ENCODE assay signal across 10 mouse cellular contexts in the genomic region with DNA sequence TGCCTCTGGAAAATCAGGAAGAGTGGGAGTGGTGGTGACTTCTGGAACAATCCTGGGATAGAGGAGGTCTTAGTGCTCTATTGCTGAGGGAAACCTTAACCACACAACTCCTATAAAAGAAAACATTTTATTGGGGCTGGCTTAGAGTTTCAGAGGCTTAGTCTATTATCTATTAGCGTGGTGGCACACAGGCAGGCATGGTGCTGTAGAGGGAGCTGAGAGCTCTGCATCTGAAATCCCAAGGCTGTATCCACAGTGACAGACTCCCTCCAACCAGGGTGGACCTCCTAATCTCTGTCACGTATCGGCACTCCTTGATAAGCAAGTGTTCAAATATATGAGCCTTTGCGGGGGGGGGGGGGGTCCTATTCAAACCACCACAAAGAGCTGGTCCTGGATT. TPM values are rescaled to one million over a fixed set of nuclear protein-coding genes. Genes with fewer than 3 reads are reported as not detected.
DNase-seq lines count a peak whose midpoint lies in the region; ATAC-seq and TF ChIP-seq lines count a peak whose summit lies in the region.
"Had no signal": no experiment of that assay in that cellular context is flagged by ENCODE, and none has a peak within 500 bp of the region (broad histone marks: within the 10 kb centered on the region; RNA-seq: fewer than 3 reads in every experiment).

No protein-coding gene starts in this region.

- TF ChIP-seq POLR2A in CH12.LX (IDR thresholded peaks at IDR 0.05; ENCODE audit: low read depth, low read length) = no peak

- 26% methylated on average over 4 of the region's 4 CpGs for WGBS in heart, embryonic 12.5 days
- 40% methylated on average over 4 of the region's 4 CpGs for WGBS in forebrain, embryonic 10.5 days
- 32% methylated on average over 4 of the region's 4 CpGs for WGBS in liver, embryonic 15.5 days (ENCODE audit: insufficient replicate concordance)

- 0 out of 2 replicates have a peak overlapping the region, but pooled peaks have one; percentile 51 for H3K4me3 ChIP-seq in heart, embryonic 12.5 days
- H3K4me3 ChIP-seq in CH12.LX (replicated peaks in 1 of 3; ENCODE audit: low read depth in 2 of 3, low read length in 2 of 3, poor library complexity in 1 of 3) = no peak overlapping the region
- peak overlapping the region; percentile 56 for H3K4me3 ChIP-seq in forebrain, embryonic 10.5 days
- H3K4me3 ChIP-seq in liver, embryonic 15.5 days (replicated peaks) = no peak overlapping the region
- H3K4me3 ChIP-seq in left cerebral cortex, adult 2 months = no peak overlapping the region

- H3K79me2 ChIP-seq in CH12.LX (replicated peaks; ENCODE audit: control insufficient read depth, extremely low read depth, insufficient read depth, poor library complexity, severe bottlenecking) = no peaks in the 10 kb centered on the region

- H3K27me3 ChIP-seq in heart, embryonic 12.5 days (replicated peaks) = no peaks in the 10 kb centered on the region
- H3K27me3 ChIP-seq in CH12.LX (replicated peaks) = peaks cover 75% of the 10 kb centered on the region
- no peaks in the 10 kb centered on the region for H3K27me3 ChIP-seq in forebrain, embryonic 10.5 days (ENCODE audit: poor library complexity, severe bottlenecking)
- H3K27me3 ChIP-seq in liver, embryonic 15.5 days = no peaks in the 10 kb centered on the region

- dilution Hi-C loops in CH12.LX (cut with MboI; ENCODE audit: extremely low pct_ligation_motif_present, extremely low pct_unique_long_range_greater_than_20kb, low sequenced_read_pairs) = no loop called here

- TF ChIP-seq RAD21 in CH12.LX (IDR thresholded peaks at IDR 0.05; ENCODE audit: low read depth, low read length) = no peak

- no peak for DNase-seq in heart, adult 8-10 months (ENCODE audit: low spot score)
- DNase-seq in CH12.LX (ENCODE audit: extremely low read depth) = no peak
- DNase-seq in forebrain, embryonic 10.5 days (ENCODE audit: extremely low spot score, low spot score) = no peak
- no peak for DNase-seq in left cerebral cortex, adult 2 months (ENCODE audit: extremely low spot score in 1 of 2, low spot score in 2 of 2)
- no peak for DNase-seq in ovary, postnatal 10 days (ENCODE audit: low spot score)
- DNase-seq: cerebellum, adult 2 months had no signal

- H3K4me2 ChIP-seq in heart, embryonic 12.5 days = peak overlapping the region; percentile 66
- peak overlapping the region; percentile 79; the same call in 1 of the 2 replicates for H3K4me2 ChIP-seq in CH12.LX (ENCODE audit: insufficient read depth, low read depth, poor library complexity, severe bottlenecking)
- peak overlapping the region; percentile 63 for H3K4me2 ChIP-seq in liver, embryonic 15.5 days

- peaks cover 16% of the 10 kb centered on the region; the same call in 1 of the 2 replicates for H3K4me1 ChIP-seq in heart, embryonic 12.5 days (replicated peaks)
- H3K4me1 ChIP-seq in CH12.LX (ENCODE audit: control insufficient read depth in 1 of 2, insufficient read depth in 2 of 2) = peaks cover 0 to 5% of the 10 kb centered on the region in 2 experiments; a peak in 1 of 4 replicates
- H3K4me1 ChIP-seq in forebrain, embryonic 10.5 days = peaks cover 16% of the 10 kb centered on the region
- peaks cover 8% of the 10 kb centered on the region for H3K4me1 ChIP-seq in liver, embryonic 15.5 days (replicated peaks)

- intact Hi-C loops in left cerebral cortex, adult 2 months (cut with DNase I) = loop anchor here (5.0 kb wide), 1 partner anchor 83 kb away; no protein-coding TSS in a partner anchor

- no peak overlapping the region for H3K9ac ChIP-seq in heart, embryonic 12.5 days
- peak overlapping the region; percentile 63; the same call in 1 of the 2 replicates for H3K9ac ChIP-seq in CH12.LX (ENCODE audit: insufficient read depth, low read depth)
- no peak overlapping the region for H3K9ac ChIP-seq in liver, embryonic 15.5 days

- in situ Hi-C loops in CH12.LX (cut with MboI; ENCODE audit: low pct_ligation_motif_present, low pct_unique_long_range_greater_than_20kb, low sequenced_read_pairs) = loop anchor here (5.0 to 25.0 kb wide), 4 partner anchors 53 to 287 kb away; no protein-coding TSS in a partner anchor

- ATAC-seq in heart, embryonic 12.5 days (ENCODE audit: insufficient number of reproducible peaks, low FRiP score) = no peak
- no peak for ATAC-seq in liver, embryonic 15.5 days (ENCODE audit: insufficient read depth)
- ATAC-seq in activated CD4-positive, CD25-positive, alpha-beta regulatory T cell, adult 4 months = no peak

- H3K27ac ChIP-seq in heart, embryonic 12.5 days (ENCODE audit: poor library complexity, severe bottlenecking) = no peak overlapping the region
- no peak overlapping the region for H3K27ac ChIP-seq in CH12.LX (ENCODE audit: insufficient read depth, low read depth)
- H3K27ac ChIP-seq in forebrain, embryonic 10.5 days = peak overlapping the region; percentile 79; the same call in 1 of the 2 replicates
- no peak overlapping the region for H3K27ac ChIP-seq in liver, embryonic 15.5 days (replicated peaks)
- H3K27ac ChIP-seq in left cerebral cortex, adult 2 months = no peak overlapping the region

- H3K9me3 ChIP-seq in heart, embryonic 12.5 days (replicated peaks) = no peaks in the 10 kb centered on the region
- H3K9me3 ChIP-seq in CH12.LX (replicated peaks; ENCODE audit: low read length) = no peaks in the 10 kb centered on the region
- no peaks in the 10 kb centered on the region for H3K9me3 ChIP-seq in forebrain, embryonic 10.5 days
- H3K9me3 ChIP-seq in liver, embryonic 15.5 days (replicated peaks) = no peaks in the 10 kb centered on the region
- H3K9me3 ChIP-seq: G1E had no signal

- no peak for TF ChIP-seq EP300 in CH12.LX (IDR thresholded peaks at IDR 0.05; ENCODE audit: low read length)

- peaks cover 2% of the 10 kb centered on the region for H3K36me3 ChIP-seq in heart, embryonic 12.5 days
- no peaks in the 10 kb centered on the region for H3K36me3 ChIP-seq in CH12.LX (replicated peaks in 1 of 2; ENCODE audit: control insufficient read depth in 1 of 2, insufficient read depth in 1 of 2, low read length in 1 of 2)
- peaks cover 7% of the 10 kb centered on the region for H3K36me3 ChIP-seq in forebrain, embryonic 10.5 days (replicated peaks)
- no peaks in the 10 kb centered on the region for H3K36me3 ChIP-seq in liver, embryonic 15.5 days (replicated peaks)
- H3K36me3 ChIP-seq: G1E had no signal

- no peak for TF ChIP-seq CTCF in CH12.LX (conservative IDR thresholded peaks at IDR 0.05 in 1 of 2, IDR thresholded peaks at IDR 0.05 in 1 of 2; ENCODE audit: low read depth in 2 of 2, low read length in 2 of 2)
- no peak for TF ChIP-seq CTCF in left cerebral cortex, adult 2 months (IDR thresholded peaks at IDR 0.05)

TF ChIP-seq in CH12.LX, 34 proteins besides CTCF, POLR2A, EP300 and RAD21:
- TF ChIP-seq KAT2A (IDR thresholded peaks at IDR 0.05; ENCODE audit: insufficient replicate concordance, low read length) = no peak
- no peak for TF ChIP-seq ZC3H11A (IDR thresholded peaks at IDR 0.05; ENCODE audit: low read depth, low read length)
- TF ChIP-seq USF2 (conservative IDR thresholded peaks at IDR 0.05; ENCODE audit: low read depth, low read length) = no peak
- no peak for TF ChIP-seq ZNF384 (IDR thresholded peaks at IDR 0.05; ENCODE audit: low read depth, low read length)
- TF ChIP-seq ZKSCAN1 (IDR thresholded peaks at IDR 0.05; ENCODE audit: borderline replicate concordance, low read depth, low read length) = no peak
- no peak for TF ChIP-seq JUND (conservative IDR thresholded peaks at IDR 0.05; ENCODE audit: low read depth, low read length)
- TF ChIP-seq BHLHE40 (IDR thresholded peaks at IDR 0.05; ENCODE audit: low read depth, low read length) = no peak
- TF ChIP-seq HCFC1 (IDR thresholded peaks at IDR 0.05; ENCODE audit: low read depth, low read length) = no peak
- no peak for TF ChIP-seq MAZ (IDR thresholded peaks at IDR 0.05; ENCODE audit: low read depth, low read length)
- no peak for TF ChIP-seq UBTF (IDR thresholded peaks at IDR 0.05; ENCODE audit: low read depth, low read length)
- TF ChIP-seq MYC (IDR thresholded peaks at IDR 0.05; ENCODE audit: low read depth, low read length) = no peak
- TF ChIP-seq MEF2A (IDR thresholded peaks at IDR 0.05; ENCODE audit: borderline replicate concordance, low read depth, low read length) = no peak
- TF ChIP-seq E2F4 (IDR thresholded peaks at IDR 0.05; ENCODE audit: insufficient replicate concordance, low read depth, low read length) = no peak
- no peak for TF ChIP-seq NRF1 (IDR thresholded peaks at IDR 0.05; ENCODE audit: low read depth, low read length)
- TF ChIP-seq PAX5 (IDR thresholded peaks at IDR 0.05; ENCODE audit: low read length) = no peak
- TF ChIP-seq TBP (conservative IDR thresholded peaks at IDR 0.05; ENCODE audit: low read depth, low read length) = no peak

RNA-seq across cellular contexts. Expression of a gene that starts 15.4 kb away (rescaled TPM):
- 0.42 and 0.49 TPM in 2 replicates for polyA plus RNA-seq in heart, embryonic 12.5 days (2016; fragmentation: Nextera tagmentation; extraction: Ambion mirVana)
- 1 to 10 TPM; 4.4 to 9.4 (median 7.9) TPM for total RNA-seq in heart, adult 8-10 months (2022)
- total RNA-seq in CH12.LX (2012; rRNA removed) = 1.4 and 2.1 TPM in 2 replicates
- 1.0 and 1.9 TPM in 2 replicates for total RNA-seq in CH12.LX (2014; rRNA removed)
- 4.3 and 5.7 TPM in 2 replicates for polyA plus RNA-seq in CH12.LX (2012; ENCODE audit: insufficient read length, low read depth)
- polyA plus RNA-seq in forebrain, embryonic 10.5 days (2016; fragmentation: Nextera tagmentation; extraction: Ambion mirVana) = 0.22 TPM in 1 of 2 replicates, not detected in the other
- 0.64 and 0.83 TPM in 2 replicates for polyA plus RNA-seq in liver, embryonic 15.5 days (2015; fragmentation: Nextera tagmentation; extraction: Ambion mirVana)
- under 1 TPM; 0.48 to 0.53 TPM for polyA plus RNA-seq in activated CD4-positive, CD25-positive, alpha-beta regulatory T cell, adult 4 months (2017; shearing (Covaris generic))
- under 1 TPM; 0.51 to 0.52 TPM for total RNA-seq in left cerebral cortex, adult 2 months (2021)
- polyA plus RNA-seq: G1E had no signal

RNA-seq across cellular contexts. Expression of a gene that starts 53.2 kb away (rescaled TPM):
- polyA plus RNA-seq in heart, embryonic 12.5 days (2016; fragmentation: Nextera tagmentation; extraction: Ambion mirVana) = 51.7 and 52.8 TPM in 2 replicates
- 10 to 100 TPM; 10.0 to 16.2 (median 14.1) TPM for total RNA-seq in heart, adult 8-10 months (2022)
- total RNA-seq in CH12.LX (2012; rRNA removed) (0.04 TPM in 1 of 2 replicates, not detected in the other), CH12.LX (2014; rRNA removed) (not detected in 2 replicates)
- polyA plus RNA-seq in CH12.LX (2012; ENCODE audit: insufficient read length, low read depth) = not detected in 2 replicates
- polyA plus RNA-seq in forebrain, embryonic 10.5 days (2016; fragmentation: Nextera tagmentation; extraction: Ambion mirVana) = 43.3 and 47.8 TPM in 2 replicates
- 1.2 and 1.3 TPM in 2 replicates for polyA plus RNA-seq in liver, embryonic 15.5 days (2015; fragmentation: Nextera tagmentation; extraction: Ambion mirVana)
- 1 to 10 TPM in 1 of 2 experiments, under 1 TPM in 1; 0.53 to 1.4 TPM for polyA plus RNA-seq in activated CD4-positive, CD25-positive, alpha-beta regulatory T cell, adult 4 months (2017; shearing (Covaris generic))
- 100 to 1,000 TPM; 217 to 242 TPM for total RNA-seq in left cerebral cortex, adult 2 months (2021)
- polyA plus RNA-seq: G1E had no signal

Comparison
In these comparisons a context has a peak if more than half of its experiments do, and no peak if none do; other contexts are left out.
1. H3K4me3 ChIP-seq: peak in heart, embryonic 12.5 days (single experiment) and forebrain, embryonic 10.5 days (single experiment); none in CH12.LX (0 of 3), liver, embryonic 15.5 days (single experiment) and left cerebral cortex, adult 2 months (single experiment).
2. RNA of a gene that starts 53.2 kb away (polyA plus RNA-seq): 51.7 to 52.8 TPM in heart, embryonic 12.5 days and 43.3 to 47.8 TPM in forebrain, embryonic 10.5 days; 0.53 to 1.4 TPM in activated CD4-positive, CD25-positive, alpha-beta regulatory T cell, adult 4 months, 1.2 to 1.3 TPM in liver, embryonic 15.5 days and not detected in CH12.LX; every median in the first group is over 10 times any median in the second.
3. Peak in every context shown above with its lines, with median percentiles within 50 percentile points of each other: H3K4me2 ChIP-seq.